9 mouse cellular contexts compared by ENCODE assay signal in genomic region chr9:40350640-40351039, GRCm38 (mm10).
DNase-seq lines count a peak whose midpoint lies in the region; ATAC-seq and TF ChIP-seq lines count a peak whose summit lies in the region.
"Had no signal": no experiment of that assay in that cellular context is flagged by ENCODE, and none has a peak within 500 bp of the region (broad histone marks: within the 10 kb centered on the region; RNA-seq: fewer than 3 reads in every experiment).

No protein-coding gene starts in this region.

- ATAC-seq in midbrain, postnatal 0 days (ENCODE audit: low FRiP score), result no peak

- H3K4me2 ChIP-seq in midbrain, postnatal 0 days (ENCODE audit: low read depth, low read length, poor library complexity, severe bottlenecking), result no peak overlapping the region
- H3K4me2 ChIP-seq: limb, embryonic 15.5 days had no signal

- peaks cover 3% of the 10 kb centered on the region; the same call in 1 of the 2 replicates for H3K4me1 ChIP-seq in cortical plate, adult 2 months (ENCODE audit: control insufficient read depth, insufficient read depth, low read length)
- H3K4me1 ChIP-seq in midbrain, postnatal 0 days (ENCODE audit: insufficient read depth, low read length), result no peaks in the 10 kb centered on the region

- no peak overlapping the region for H3K4me3 ChIP-seq in cortical plate, adult 2 months (ENCODE audit: insufficient read depth, low read length)
- H3K4me3 ChIP-seq in midbrain, postnatal 0 days (ENCODE audit: low read depth, low read length), result no peak overlapping the region
- H3K4me3 ChIP-seq: limb, embryonic 15.5 days had no signal

- 19% methylated on average over 7 of the region's 7 CpGs for WGBS in midbrain, postnatal 0 days

- no peaks in the 10 kb centered on the region for H3K9me3 ChIP-seq in midbrain, postnatal 0 days (ENCODE audit: low read length)
- H3K9me3 ChIP-seq: limb, embryonic 15.5 days had no signal

- no peaks in the 10 kb centered on the region for H3K36me3 ChIP-seq in midbrain, postnatal 0 days (ENCODE audit: insufficient read depth, low read length)
- H3K36me3 ChIP-seq: limb, embryonic 15.5 days had no signal

- TF ChIP-seq POLR2A in cortical plate, adult 2 months (IDR thresholded peaks at IDR 0.05; ENCODE audit: extremely low read depth, insufficient read depth, low read length), result no peak

- H3K27me3 ChIP-seq in midbrain, postnatal 0 days (ENCODE audit: insufficient read depth, low read length), result no peaks in the 10 kb centered on the region
- H3K27me3 ChIP-seq: limb, embryonic 15.5 days had no signal

- intact Hi-C loops in heart, postnatal 36 days (cut with DNase I), result no loop called here

- H3K9ac ChIP-seq in midbrain, postnatal 0 days (replicated peaks; ENCODE audit: low read length, poor library complexity, severe bottlenecking), result no peak overlapping the region
- H3K9ac ChIP-seq: limb, embryonic 15.5 days had no signal

- peak; percentile 84 for TF ChIP-seq CTCF in cortical plate, adult 2 months (IDR thresholded peaks at IDR 0.05; ENCODE audit: extremely low read depth, insufficient read depth, low read length)
- TF ChIP-seq CTCF in midbrain, postnatal 0 days (IDR thresholded peaks at IDR 0.05), result peak; percentile 84

- DNase-seq in heart, adult 8-10 months (ENCODE audit: low spot score), result peak; percentile 38
- DNase-seq in heart, postnatal 36 days, result no peak
- DNase-seq in 3T3-L1 (ENCODE audit: low read depth, low spot score), result peak; percentile 76
- DNase-seq in MN1 (ENCODE audit: low spot score), result peak; percentile 70
- peak; percentile 74 for DNase-seq in kidney, postnatal 36 days
- DNase-seq in midbrain, postnatal 0 days (ENCODE audit: low spot score), result peak; percentile 85
- DNase-seq in gastrocnemius, adult 8-10 months (ENCODE audit: low spot score in 2 of 2), result no peak

- no peak overlapping the region for H3K27ac ChIP-seq in cortical plate, adult 2 months (ENCODE audit: insufficient read depth, low read length)
- H3K27ac ChIP-seq in midbrain, postnatal 0 days (ENCODE audit: low read depth, low read length), result no peak overlapping the region
- H3K27ac ChIP-seq: limb, embryonic 15.5 days had no signal

Comparison
In these comparisons a context has a peak if more than half of its experiments do, and no peak if none do; other contexts are left out.
1. DNase-seq: peak in heart, adult 8-10 months (single experiment), 3T3-L1 (single experiment), MN1 (single experiment), kidney, postnatal 36 days (2 of 2) and midbrain, postnatal 0 days (single experiment); none in heart, postnatal 36 days (0 of 2) and gastrocnemius, adult 8-10 months (0 of 2).